Mouse (Mus musculus) megakaryocyte, adult 5-6 weeks (primary cell): ENCODE measurements around the gene Camk2d. TPM values are rescaled to one million over a fixed set of nuclear protein-coding genes. Genes with fewer than 3 reads are reported as not detected.

Source experiments
- ATAC-seq: 2 replicates; pipeline ENCODE4 v1.8.0; 2016; ENCODE audit warnings: mild to moderate bottlenecking, inconsistent platforms; ENCODE audit not compliant: poor library complexity, severe bottlenecking
- total RNA-seq, 2 experiments: library from RNA; stranded (forward) in 1 of 2; stranded (reverse) in 1 of 2; fragments of 153-499, 151-499 nt in 1 of 2; fragments of 221-1000, 200-1000 nt in 1 of 2; gene quantifications; 2 replicates each; pipeline versions ENCODE4 v1.2.3 to v1.2.4; 2015 to 2017

Camk2d gene
- total RNA-seq, 2 experiments from 2014 or later: 43.7 to 52.0 TPM

- ATAC-seq: no peak
Observed at GRCm38 (mm10) chr3:126886090-126886489, 290.0 kb downstream of the Camk2d start.

GRCm38 (mm10) chr3:126886644-126887043, 290.5 kb downstream of the Camk2d start:
- ATAC-seq: no peak

Other genes with a start within 250 kb of the Camk2d start
- not detected in 2 replicates for gene Arsj, start 232.6 kb upstream of the Camk2d start, total RNA-seq (2015)
- 0.04 TPM in 1 of 2 replicates, not detected in the other for gene Arsj, start 232.6 kb upstream of the Camk2d start, total RNA-seq (2017)